Mouse (Mus musculus) MN1 (cell line): ENCODE data around the gene Trf.
"Not testable (repeated sequence)": the region's sequence is repeated elsewhere in the genome, so short reads cannot be mapped to it uniquely, and the experiment has no call there.

ENCODE experiments used
- DNase-seq: peaks from one replicate; pipeline ENCODE4 v3.0.0-alpha.2; 2016; ENCODE audit warnings: low spot score

Trf gene

GRCm38 (mm10) chr9:103224721-103225120 is 5.5 kb downstream of the Trf start:
- no peak for DNase-seq

GRCm38 (mm10) chr9:103214281-103214680 is 16.0 kb downstream of the Trf start:
- no peak for DNase-seq

- no peak for DNase-seq
These were observed 16.6 kb downstream of the Trf start for GRCm38 (mm10) chr9:103213631-103214030.

- DNase-seq: no peak
These were observed 17.4 kb downstream of the Trf start for GRCm38 (mm10) chr9:103212654-103213420.

- DNase-seq: no peak
These were observed 21.3 kb downstream of the Trf start for GRCm38 (mm10) chr9:103208802-103209423.

- peak; percentile 34 for DNase-seq
These were observed 22.4 kb downstream of the Trf start for GRCm38 (mm10) chr9:103207846-103208245.

- no peak for DNase-seq
These were observed 24.5 kb downstream of the Trf start for GRCm38 (mm10) chr9:103205786-103206185.

GRCm38 (mm10) chr9:103201561-103202260 is 28.5 kb downstream of the Trf start, which contains the start of gene Srprb:
Gene Srprb, minus strand, starts transcription at chr9:103202137.
- peak; percentile 91 for DNase-seq

GRCm38 (mm10) chr9:103188416-103188815 is 41.8 kb downstream of the Trf start:
- DNase-seq: no peak

GRCm38 (mm10) chr9:103186747-103187146 is 43.5 kb downstream of the Trf start:
- DNase-seq: no peak

GRCm38 (mm10) chr9:103185946-103186345 is 44.3 kb downstream of the Trf start:
- no peak for DNase-seq

GRCm38 (mm10) chr9:103184855-103185254 is 45.4 kb downstream of the Trf start:
- no peak for DNase-seq

- DNase-seq: no peak
These were observed 48.4 kb downstream of the Trf start for GRCm38 (mm10) chr9:103181886-103182285.

GRCm38 (mm10) chr9:103180807-103181565 is 49.3 kb downstream of the Trf start:
- peak; percentile 79 for DNase-seq

GRCm38 (mm10) chr9:103180303-103180702 is 49.9 kb downstream of the Trf start:
- peak; percentile 29 for DNase-seq

- no peak for DNase-seq
These were observed 54.6 kb downstream of the Trf start for GRCm38 (mm10) chr9:103175692-103176091.

- DNase-seq: peak; percentile 11
These were observed 55.3 kb downstream of the Trf start for GRCm38 (mm10) chr9:103174771-103175519.

GRCm38 (mm10) chr9:103168771-103169170 is 61.5 kb downstream of the Trf start:
- DNase-seq: no peak

- DNase-seq: no peak
These were observed 62.2 kb downstream of the Trf start for GRCm38 (mm10) chr9:103168046-103168445.

- DNase-seq: no peak
These were observed 66.4 kb downstream of the Trf start for GRCm38 (mm10) chr9:103163806-103164205.

GRCm38 (mm10) chr9:103155158-103155557 is 75.1 kb downstream of the Trf start:
- DNase-seq: not testable (repeated sequence)
